Mouse (Mus musculus) midbrain, embryonic 14.5 days (tissue): ENCODE measurements around the gene Pcgf6. TPM values are rescaled to one million over a fixed set of nuclear protein-coding genes. Genes with fewer than 3 reads are reported as not detected.

Experiments
- ATAC-seq: fragments of 200-750 bp; cut with Nextera tagmentation; 2 replicates; pipeline ENCODE4 v1.8.0; 2017; ENCODE audit warnings: moderate number of reproducible peaks, moderate library complexity; ENCODE audit not compliant: low FRiP score, low TSS enrichment
- DNase-seq: peaks from one replicate; pipeline ENCODE4 v3.0.0-alpha.2; 2015
- H3K27ac ChIP-seq: fragments of 300-500 bp; sonication (generic); replicated peaks from 2 replicates; pipeline ENCODE4 v1.5.1; 2014; ENCODE audit warnings: mild to moderate bottlenecking, low read depth, low read length, moderate library complexity
- H3K27me3 ChIP-seq: fragments of 300-500 bp; sonication (generic); 2 replicates; pipeline ENCODE4 v1.6.1; 2014; ENCODE audit warnings: low read length, control low read depth, mixed read lengths; ENCODE audit not compliant: control insufficient read depth, insufficient read depth
- H3K36me3 ChIP-seq: fragments of 300-500 bp; sonication (generic); 2 replicates; pipeline ENCODE4 v1.6.1; 2014; ENCODE audit warnings: low read length, control low read depth; ENCODE audit not compliant: control insufficient read depth, insufficient read depth
- H3K4me1 ChIP-seq: fragments of 300-500 bp; sonication (generic); 2 replicates; pipeline ENCODE4 v1.6.1; 2014; ENCODE audit warnings: mild to moderate bottlenecking, antibody characterized with exemption, low read length, control low read depth; ENCODE audit not compliant: control insufficient read depth, insufficient read depth
- H3K4me2 ChIP-seq: fragments of 300-500 bp; sonication (generic); 2 replicates; pipeline ENCODE4 v1.6.1; 2014; ENCODE audit warnings: mild to moderate bottlenecking, low read length, moderate library complexity
- H3K4me3 ChIP-seq: fragments of 300-500 bp; sonication (generic); replicated peaks from 2 replicates; pipeline ENCODE4 v1.5.1; 2014; ENCODE audit warnings: low read depth, low read length
- H3K9ac ChIP-seq: fragments of 300-500 bp; sonication (generic); replicated peaks from 2 replicates; pipeline ENCODE4 v1.6.1; 2014; ENCODE audit warnings: mild to moderate bottlenecking, low read length, moderate library complexity
- H3K9me3 ChIP-seq: fragments of 300-500 bp; sonication (generic); 2 replicates; pipeline ENCODE4 v1.6.1; 2016; ENCODE audit warnings: low read length, control low read depth, mixed read lengths; ENCODE audit not compliant: control insufficient read depth
- WGBS: fragments of 180-500 bp; shearing (Covaris S2); extraction: QIAGEN DNeasy Blood & Tissue Kit; methylation state at CpG from one replicate; pipeline ENCODE4 v1.1.7; 2014; 5-methylcytosine and 5-hydroxymethylcytosine counted together
- polyA plus RNA-seq: library from polyadenylated mRNA; unstranded; fragments of >200 nt; fragmentation: Nextera tagmentation; extraction: Ambion mirVana; gene quantifications from 2 replicates; pipeline ENCODE4 v1.2.1, GENCODE M21; 2014

Pcgf6 gene
- polyA plus RNA-seq, 1 experiment from 2014 or later, result 33.6 TPM

- Histone ChIP-seq H3K27me3 (peaks cover 6% of the 10 kb centered on the region; the same call in 1 of the 2 replicates), H3K4me3 (peak overlapping the region; percentile 80), H3K4me1 (peaks cover 14% of the 10 kb centered on the region; the same call in 1 of the 2 replicates), H3K4me2 (peak overlapping the region; percentile 60), H3K36me3 (peaks cover 25% of the 10 kb centered on the region), H3K9ac (peak overlapping the region; percentile 88), H3K9me3 (no peaks in the 10 kb centered on the region), H3K27ac (peak overlapping the region; percentile 75)
- 11% methylated on average over 2 of the region's 2 CpGs for WGBS
- DNase-seq (peak; percentile 39), ATAC-seq (no peak)
Measured at GRCm38 (mm10) chr19:47018330-47018729, 32.4 kb downstream of the Pcgf6 start.

GRCm38 (mm10) chr19:47017831-47018230, 32.9 kb downstream of the Pcgf6 start:
- Histone ChIP-seq H3K27me3 (peaks cover 6% of the 10 kb centered on the region; the same call in 1 of the 2 replicates), H3K27ac (peak overlapping the region; percentile 75), H3K36me3 (peaks cover 20% of the 10 kb centered on the region), H3K9ac (peak overlapping the region; percentile 88), H3K9me3 (no peaks in the 10 kb centered on the region), H3K4me2 (peak overlapping the region; percentile 60), H3K4me1 (peaks cover 17% of the 10 kb centered on the region; the same call in 1 of the 2 replicates), H3K4me3 (peak overlapping the region; percentile 80)
- WGBS, result 3% methylated on average over 3 of the region's 3 CpGs
- ATAC-seq (no peak), DNase-seq (peak; percentile 70)

GRCm38 (mm10) chr19:47016487-47016886, 34.2 kb downstream of the Pcgf6 start:
- Histone ChIP-seq H3K4me1 (peaks cover 17% of the 10 kb centered on the region; the same call in 1 of the 2 replicates), H3K27ac (peak overlapping the region; percentile 95), H3K36me3 (peaks cover 6% of the 10 kb centered on the region), H3K27me3 (peaks cover 6% of the 10 kb centered on the region; the same call in 1 of the 2 replicates), H3K4me3 (peak overlapping the region; percentile 80), H3K9ac (peak overlapping the region; percentile 88), H3K9me3 (no peaks in the 10 kb centered on the region), H3K4me2 (peak overlapping the region; percentile 60)
- ATAC-seq (no peak), DNase-seq (peak; percentile 78)
- under 1% methylated on average over 15 of the region's 15 CpGs for WGBS

- WGBS, result 4% methylated on average over 9 of the region's 9 CpGs
- peaks cover 17% of the 10 kb centered on the region; the same call in 1 of the 2 replicates for H3K4me1 ChIP-seq
- H3K27me3 ChIP-seq, result peaks cover 6% of the 10 kb centered on the region; the same call in 1 of the 2 replicates
- H3K9ac ChIP-seq, result peak overlapping the region; percentile 88
- ATAC-seq (no peak), DNase-seq (peak; percentile 52)
- H3K4me3 ChIP-seq, result peak overlapping the region; percentile 80
- H3K36me3 ChIP-seq, result peaks cover 1% of the 10 kb centered on the region
- no peaks in the 10 kb centered on the region for H3K9me3 ChIP-seq
- peak overlapping the region; percentile 60 for H3K4me2 ChIP-seq
- H3K27ac ChIP-seq, result peak overlapping the region; percentile 95
Measured at GRCm38 (mm10) chr19:47015965-47016364, 34.7 kb downstream of the Pcgf6 start.

- Histone ChIP-seq H3K9ac (peak overlapping the region; percentile 88), H3K36me3 (no peaks in the 10 kb centered on the region), H3K27ac (peak overlapping the region; percentile 95), H3K27me3 (peaks cover 6% of the 10 kb centered on the region; the same call in 1 of the 2 replicates), H3K4me1 (peaks cover 17% of the 10 kb centered on the region; the same call in 1 of the 2 replicates), H3K9me3 (no peaks in the 10 kb centered on the region), H3K4me2 (peak overlapping the region; percentile 60), H3K4me3 (peak overlapping the region; percentile 80)
- peak; percentile 0; the same call in 1 of the 2 replicates for ATAC-seq
- DNase-seq, result peak; percentile 60
- WGBS, result 1% methylated on average over 37 of the region's 37 CpGs
Measured at GRCm38 (mm10) chr19:47015396-47015795, 35.3 kb downstream of the Pcgf6 start.

- H3K9me3 ChIP-seq, result no peaks in the 10 kb centered on the region
- DNase-seq, result peak; percentile 94
- peak; percentile 91 for ATAC-seq
- peak within 1 kb of the TSS; percentile 88 for H3K9ac ChIP-seq
- under 1% methylated on average over 121 of the region's 124 CpGs for WGBS
- H3K27me3 ChIP-seq, result peaks cover 6% of the 10 kb centered on the region; the same call in 1 of the 2 replicates
- peaks cover 13% of the 10 kb centered on the region; the same call in 1 of the 2 replicates for H3K4me1 ChIP-seq
- peak within 1 kb of the TSS; percentile 95 for H3K27ac ChIP-seq
- H3K4me3 ChIP-seq, result peak within 1 kb of the TSS; percentile 80
- H3K36me3 ChIP-seq, result no peaks in the 10 kb centered on the region
- H3K4me2 ChIP-seq, result peak within 1 kb of the TSS; percentile 60
Measured at GRCm38 (mm10) chr19:47014447-47015381, 36.0 kb downstream of the Pcgf6 start, which contains the start of the genes Ina and Nt5c2. TSS of gene Ina (plus strand) at chr19:47014698. TSS of gene Nt5c2 (minus strand) at chr19:47015153.

GRCm38 (mm10) chr19:47014159-47014446, 36.6 kb downstream of the Pcgf6 start:
- under 1% methylated on average over 11 of the region's 11 CpGs for WGBS
- H3K4me1 ChIP-seq, result peaks cover 7% of the 10 kb centered on the region; the same call in 1 of the 2 replicates
- peaks cover 6% of the 10 kb centered on the region; the same call in 1 of the 2 replicates for H3K27me3 ChIP-seq
- peak overlapping the region; percentile 95 for H3K27ac ChIP-seq
- H3K4me2 ChIP-seq, result peak overlapping the region; percentile 60
- DNase-seq (no peak), ATAC-seq (peak; percentile 40)
- H3K4me3 ChIP-seq, result peak overlapping the region; percentile 80
- no peaks in the 10 kb centered on the region for H3K9me3 ChIP-seq
- H3K9ac ChIP-seq, result peak overlapping the region; percentile 88
- no peaks in the 10 kb centered on the region for H3K36me3 ChIP-seq

GRCm38 (mm10) chr19:47013340-47014158, 37.2 kb downstream of the Pcgf6 start:
- DNase-seq (peak; percentile 69), ATAC-seq (no peak)
- Histone ChIP-seq H3K36me3 (no peaks in the 10 kb centered on the region), H3K4me1 (peaks cover 4% of the 10 kb centered on the region; the same call in 1 of the 2 replicates), H3K9me3 (no peaks in the 10 kb centered on the region), H3K9ac (peak overlapping the region; percentile 88), H3K27ac (peak overlapping the region; percentile 95), H3K27me3 (peaks cover 6% of the 10 kb centered on the region; the same call in 1 of the 2 replicates), H3K4me3 (peak overlapping the region; percentile 80), H3K4me2 (peak overlapping the region; percentile 60)
- 7% methylated on average over 20 of the region's 20 CpGs for WGBS
